Mouse (Mus musculus) testis, adult 10 weeks (tissue): ENCODE data around the gene Erg. TPM values are rescaled to one million over a fixed set of nuclear protein-coding genes. Genes with fewer than 3 reads are reported as not detected.

Experiments used
- polyA plus RNA-seq: library from polyadenylated mRNA; stranded (reverse); fragments of 350-450 nt; fragmentation: Illumina TruSeq; extraction: RNeasy Lipid Tissue Mini Kit (QIAGEN cat#74804); gene quantifications from one replicate; pipeline ENCODE4 v1.2.3, GENCODE M21; 2014; ENCODE audit warnings: low read depth, low replicate concordance

Erg gene
- polyA plus RNA-seq = 0.73 TPM

DNA sequence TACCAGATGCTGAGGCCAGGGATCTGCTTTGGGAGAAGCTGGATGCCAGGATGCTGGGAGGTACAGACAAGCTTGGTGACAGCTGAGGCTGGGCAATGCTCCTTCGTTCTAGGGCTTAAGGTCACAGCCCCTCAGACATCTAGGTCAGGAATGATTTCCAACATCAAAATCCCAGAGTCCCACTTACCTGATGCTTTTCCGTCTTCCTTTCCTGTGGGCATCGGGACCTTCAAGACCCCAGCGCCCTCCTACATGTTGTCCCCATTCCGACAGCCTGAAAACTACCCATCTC lies at the start of gene Erg:
TSS of gene Erg (minus strand) at position 283 of the 292 bp plus-strand sequence.

Other genes with a start within 250 kb of the Erg start
- gene Ets2, start 115.5 kb upstream of the Erg start, polyA plus RNA-seq = 1.2 TPM